Mouse (Mus musculus) cerebellum, adult 2 months (tissue): ENCODE results near the gene Cd38.

Experiments
- CTCF ChIP-seq: fragments of 200-500 bp; IDR thresholded peaks from 2 replicates; pipeline ENCODE4 v1.5.1; 2011; ENCODE audit warnings: low read depth, mild to moderate bottlenecking, control low read depth, low read length, moderate library complexity, borderline replicate concordance; ENCODE audit not compliant: insufficient read depth
- POLR2A ChIP-seq: fragments of 200-500 bp; IDR thresholded peaks from 2 replicates; pipeline ENCODE4 v1.6.1; 2011; ENCODE audit warnings: low read length, control low read depth, borderline replicate concordance; ENCODE audit not compliant: insufficient read depth

GRCm38 (mm10) chr5:43845646-43846045, 22.7 kb upstream of the Cd38 start:
- TF ChIP-seq POLR2A (no peak), CTCF (no peak)
